Mouse (Mus musculus) heart, postnatal 0 days (tissue): Measurements from ENCODE around the gene Ahnak.

Experiments used
- CTCF ChIP-seq: IDR thresholded peaks from 2 replicates; pipeline ENCODE4 v1.5.1; 2016; ENCODE audit warnings: antibody characterized with exemption, control low read depth, low read depth
- EP300 ChIP-seq: IDR thresholded peaks from 2 replicates; pipeline ENCODE4 v1.6.1; 2016; ENCODE audit warnings: antibody characterized with exemption, low read depth

GRCm38 (mm10) chr19:9033412-9034340 is 44.6 kb downstream of the Ahnak start:
- TF ChIP-seq CTCF, result no peak
- no peak for TF ChIP-seq EP300
